Mouse (Mus musculus): Measurements from ENCODE around the gene Hoxd11. TPM values are rescaled to one million over a fixed set of nuclear protein-coding genes. Genes with fewer than 3 reads are reported as not detected.

Gene Hoxd11
- polyA plus RNA-seq, 1 experiment from 2014 or later = not detected

GRCm38 (mm10) chr2:74668370-74669229 lies 10.8 kb upstream of the Hoxd11 start:
- peaks cover 11% of the 10 kb centered on the region for H3K4me1 ChIP-seq
- H3K27me3 ChIP-seq (replicated peaks) = peaks cover 94% of the 10 kb centered on the region
- peak overlapping the region; percentile 38 for H3K4me2 ChIP-seq
- H3K4me3 ChIP-seq = peak overlapping the region; percentile 22
- H3K9ac ChIP-seq = no peak overlapping the region
- H3K27ac ChIP-seq = no peak overlapping the region
- WGBS = under 1% methylated on average over 57 of the region's 74 CpGs
- H3K9me3 ChIP-seq = no peaks in the 10 kb centered on the region
- peak; percentile 62; the same call in 1 of the 2 replicates for ATAC-seq (replicated peaks)
- H3K36me3 ChIP-seq (replicated peaks) = no peaks in the 10 kb centered on the region

DNA sequence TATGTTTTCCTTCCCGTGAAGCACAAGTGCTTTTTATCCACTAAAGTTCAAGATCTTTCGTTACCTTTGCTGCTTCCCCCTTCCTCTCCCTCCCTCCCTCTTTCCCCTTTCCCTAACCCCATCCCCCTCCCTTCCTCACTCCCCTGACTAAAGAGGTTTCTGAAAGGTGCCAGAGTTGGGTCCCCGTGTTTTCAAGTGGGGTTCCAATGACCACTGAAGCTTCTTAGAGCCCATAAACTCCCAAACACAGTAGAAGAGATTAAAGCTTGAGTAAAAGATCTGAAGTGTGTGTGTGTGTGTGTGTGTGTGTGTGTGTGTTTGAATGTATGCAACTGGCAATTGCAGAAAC lies 10.2 kb upstream of the Hoxd11 start:
- Histone ChIP-seq H3K4me3 (no peak overlapping the region), H3K4me2 (no peak overlapping the region), H3K9ac (no peak overlapping the region), H3K27me3 (replicated peaks) (peaks cover 94% of the 10 kb centered on the region), H3K4me1 (peaks cover 11% of the 10 kb centered on the region), H3K9me3 (no peaks in the 10 kb centered on the region), H3K27ac (no peak overlapping the region), H3K36me3 (replicated peaks) (no peaks in the 10 kb centered on the region)
- no peak for ATAC-seq (replicated peaks)
- under 1% methylated on average over 3 of the region's 3 CpGs for WGBS

- no peaks in the 10 kb centered on the region for H3K36me3 ChIP-seq (replicated peaks)
- H3K9ac ChIP-seq = no peak overlapping the region
- H3K27me3 ChIP-seq (replicated peaks) = peaks cover 94% of the 10 kb centered on the region
- no peak overlapping the region for H3K4me3 ChIP-seq
- WGBS = 2% methylated on average over 14 of the region's 14 CpGs
- no peak overlapping the region for H3K27ac ChIP-seq
- peaks cover 11% of the 10 kb centered on the region for H3K4me1 ChIP-seq
- ATAC-seq (replicated peaks) = no peak
- H3K9me3 ChIP-seq = no peaks in the 10 kb centered on the region
- H3K4me2 ChIP-seq = no peak overlapping the region
Measured at GRCm38 (mm10) chr2:74669650-74670235, 9.6 kb upstream of the Hoxd11 start.

DNA sequence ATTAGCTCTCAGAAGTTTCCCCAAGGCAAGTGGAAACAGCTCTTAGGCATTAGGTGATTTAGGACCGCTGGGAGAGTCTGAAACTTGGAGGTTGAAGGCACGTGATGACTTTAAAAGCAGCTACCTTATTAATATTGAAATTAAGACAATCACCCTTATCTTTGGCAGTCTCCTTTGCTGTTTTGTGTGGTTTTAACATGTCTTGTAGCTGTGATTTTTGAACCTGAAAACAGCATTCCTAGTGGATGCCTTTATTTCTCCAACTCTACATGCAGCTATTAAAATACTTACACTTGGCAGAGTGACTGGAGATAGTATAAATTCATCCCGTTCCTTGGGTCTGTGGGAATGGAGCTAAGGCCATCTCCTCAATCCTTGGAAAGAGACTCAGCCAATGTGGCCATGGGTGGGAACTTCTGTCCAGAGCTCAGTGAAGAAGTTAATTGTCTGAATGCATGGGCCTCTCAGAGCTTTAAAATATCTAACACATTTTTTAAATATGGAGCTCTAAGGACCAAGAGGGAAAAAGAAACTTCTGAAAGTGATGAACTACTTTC lies 8.6 kb upstream of the Hoxd11 start:
- ATAC-seq (replicated peaks) = no peak
- Histone ChIP-seq H3K27me3 (replicated peaks) (peaks cover 95% of the 10 kb centered on the region), H3K27ac (no peak overlapping the region), H3K9ac (no peak overlapping the region), H3K4me3 (no peak overlapping the region), H3K9me3 (no peaks in the 10 kb centered on the region), H3K36me3 (replicated peaks) (no peaks in the 10 kb centered on the region), H3K4me1 (peaks cover 11% of the 10 kb centered on the region), H3K4me2 (no peak overlapping the region)
- 2% methylated on average over 3 of the region's 3 CpGs for WGBS

DNA sequence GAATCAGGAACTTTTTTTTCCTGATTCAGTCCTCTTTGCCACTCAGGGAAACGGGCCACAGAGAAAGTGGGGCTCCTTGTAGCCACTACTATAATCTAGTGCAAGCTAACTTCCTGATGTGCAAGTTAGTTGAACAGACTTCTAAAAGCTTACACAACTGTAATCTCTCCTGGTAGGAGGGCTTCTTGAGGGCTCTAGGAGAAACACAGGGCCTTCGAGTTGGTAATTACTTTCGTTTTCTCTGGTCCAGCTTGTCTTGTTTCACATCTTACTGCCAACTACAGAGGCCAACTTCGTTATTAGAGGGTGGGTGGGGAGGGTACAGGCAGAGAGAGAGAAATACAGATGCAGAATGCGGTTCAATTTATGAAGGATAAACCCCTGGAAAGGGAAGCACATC lies 7.5 kb upstream of the Hoxd11 start:
- H3K4me2 ChIP-seq = no peak overlapping the region
- H3K27me3 ChIP-seq (replicated peaks) = peaks cover 97% of the 10 kb centered on the region
- H3K4me3 ChIP-seq = no peak overlapping the region
- H3K9me3 ChIP-seq = no peaks in the 10 kb centered on the region
- H3K9ac ChIP-seq = no peak overlapping the region
- 11% methylated on average over 5 of the region's 5 CpGs for WGBS
- H3K36me3 ChIP-seq (replicated peaks) = no peaks in the 10 kb centered on the region
- peaks cover 11% of the 10 kb centered on the region for H3K4me1 ChIP-seq
- H3K27ac ChIP-seq = no peak overlapping the region
- ATAC-seq (replicated peaks) = no peak

DNA sequence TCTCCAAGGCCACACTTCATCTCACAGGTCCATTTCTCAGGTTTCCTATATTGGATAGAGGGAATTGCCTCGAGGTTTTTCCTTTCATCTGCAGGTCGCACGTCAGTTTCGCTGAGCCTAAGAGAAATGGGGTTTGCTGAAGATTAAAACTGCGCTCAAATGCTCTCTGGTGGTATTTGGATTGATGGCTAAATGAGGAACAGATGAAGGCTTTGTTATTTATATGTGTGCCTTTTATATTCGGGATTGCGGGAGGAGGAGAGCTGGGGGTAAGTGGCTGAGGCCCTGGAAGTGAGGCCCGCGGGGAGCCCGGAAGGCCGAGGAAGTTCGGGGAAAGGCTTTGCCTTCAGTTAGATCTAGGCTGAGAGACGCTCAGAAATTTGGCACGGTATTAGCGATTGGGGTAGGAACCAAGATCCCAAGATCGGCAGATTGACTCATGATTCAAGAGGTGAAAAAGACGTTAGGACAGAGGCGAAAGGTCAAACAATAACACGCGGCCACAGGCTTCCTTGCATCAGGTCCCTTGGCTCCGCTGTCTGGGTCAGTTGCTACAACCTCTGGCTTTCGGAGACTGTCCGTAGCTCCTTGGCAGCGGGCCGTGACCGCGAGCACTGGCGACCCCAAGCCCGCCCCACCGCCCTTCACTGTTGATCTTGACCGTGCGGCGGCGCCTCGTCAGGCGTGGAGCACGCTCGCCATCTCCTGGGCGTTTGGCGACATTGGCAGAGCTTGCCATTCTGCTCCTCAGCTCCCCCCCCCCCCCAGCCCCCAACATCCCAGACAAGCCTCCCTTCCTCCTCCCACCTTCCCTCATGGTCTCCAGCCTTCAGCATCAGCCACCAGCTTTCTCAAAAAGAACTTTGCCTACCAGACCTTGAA lies 6.6 kb upstream of the Hoxd11 start:
- no peak overlapping the region for H3K27ac ChIP-seq
- H3K9me3 ChIP-seq = no peaks in the 10 kb centered on the region
- peak overlapping the region; percentile 21 for H3K4me3 ChIP-seq
- no peaks in the 10 kb centered on the region for H3K36me3 ChIP-seq (replicated peaks)
- H3K9ac ChIP-seq = no peak overlapping the region
- H3K4me2 ChIP-seq = peak overlapping the region; percentile 47
- peak; percentile 37; the same call in 1 of the 2 replicates for ATAC-seq (replicated peaks)
- 2% methylated on average over 40 of the region's 40 CpGs for WGBS
- peaks cover 11% of the 10 kb centered on the region for H3K4me1 ChIP-seq
- peaks cover 97% of the 10 kb centered on the region for H3K27me3 ChIP-seq (replicated peaks)

DNA sequence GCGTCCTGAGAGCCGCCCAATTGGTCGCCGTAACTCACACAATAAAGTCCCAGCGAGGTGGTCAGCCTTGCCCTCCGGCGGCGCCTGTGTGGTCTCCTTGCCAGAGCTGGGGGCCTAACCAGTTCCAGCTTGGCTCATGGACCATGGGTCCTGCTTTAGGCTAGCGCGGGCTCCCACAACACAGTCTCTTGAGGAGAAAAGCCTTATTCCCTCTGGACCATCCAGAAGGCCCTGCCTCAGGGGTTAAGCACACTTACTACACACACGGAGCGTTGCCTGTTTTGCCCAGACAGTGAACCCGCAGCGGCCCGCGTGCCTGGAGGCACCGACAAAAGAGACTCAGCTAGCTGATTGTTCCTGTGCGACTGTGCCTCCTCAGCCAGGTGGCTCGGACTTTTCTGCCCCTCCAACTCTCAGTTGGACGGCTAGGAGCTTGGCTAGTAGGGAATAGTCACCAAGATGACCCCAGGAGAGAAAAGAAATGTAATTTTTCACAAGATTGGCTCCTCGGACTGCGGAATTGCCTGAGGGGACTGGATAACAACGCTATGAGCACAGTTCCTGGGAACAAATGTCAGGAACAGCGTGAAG lies 5.4 kb upstream of the Hoxd11 start:
- Histone ChIP-seq H3K9ac (no peak overlapping the region), H3K27me3 (replicated peaks) (peaks cover 97% of the 10 kb centered on the region), H3K4me2 (no peak overlapping the region), H3K27ac (no peak overlapping the region), H3K36me3 (replicated peaks) (no peaks in the 10 kb centered on the region), H3K9me3 (no peaks in the 10 kb centered on the region), H3K4me3 (no peak overlapping the region), H3K4me1 (peaks cover 4% of the 10 kb centered on the region; the same call in 1 of the 2 replicates)
- WGBS = 2% methylated on average over 24 of the region's 24 CpGs
- ATAC-seq (replicated peaks) = no peak

GRCm38 (mm10) chr2:74674881-74675665 lies 4.3 kb upstream of the Hoxd11 start, which contains the start of gene Hoxd12:
Gene Hoxd12 (plus strand): TSS chr2:74675013.
- no peak for ATAC-seq (replicated peaks)
- 3% methylated on average over 47 of the region's 47 CpGs for WGBS
- Histone ChIP-seq H3K27ac (no peak within 1 kb of the TSS), H3K4me2 (no peak within 1 kb of the TSS), H3K36me3 (replicated peaks) (no peaks in the 10 kb centered on the region), H3K4me1 (peaks cover 4% of the 10 kb centered on the region; the same call in 1 of the 2 replicates), H3K9ac (no peak within 1 kb of the TSS), H3K27me3 (replicated peaks) (peaks cover 97% of the 10 kb centered on the region), H3K4me3 (no peak within 1 kb of the TSS), H3K9me3 (no peaks in the 10 kb centered on the region)

- Histone ChIP-seq H3K27me3 (replicated peaks) (peaks cover 99% of the 10 kb centered on the region), H3K27ac (no peak overlapping the region), H3K4me1 (peaks cover 4% of the 10 kb centered on the region; the same call in 1 of the 2 replicates), H3K9ac (no peak overlapping the region), H3K9me3 (no peaks in the 10 kb centered on the region), H3K4me2 (no peak overlapping the region), H3K4me3 (no peak overlapping the region), H3K36me3 (replicated peaks) (no peaks in the 10 kb centered on the region)
- ATAC-seq (replicated peaks) = no peak
- WGBS = 4% methylated on average over 24 of the region's 24 CpGs
Measured at GRCm38 (mm10) chr2:74675666-74676282, 3.6 kb upstream of the Hoxd11 start.

DNA sequence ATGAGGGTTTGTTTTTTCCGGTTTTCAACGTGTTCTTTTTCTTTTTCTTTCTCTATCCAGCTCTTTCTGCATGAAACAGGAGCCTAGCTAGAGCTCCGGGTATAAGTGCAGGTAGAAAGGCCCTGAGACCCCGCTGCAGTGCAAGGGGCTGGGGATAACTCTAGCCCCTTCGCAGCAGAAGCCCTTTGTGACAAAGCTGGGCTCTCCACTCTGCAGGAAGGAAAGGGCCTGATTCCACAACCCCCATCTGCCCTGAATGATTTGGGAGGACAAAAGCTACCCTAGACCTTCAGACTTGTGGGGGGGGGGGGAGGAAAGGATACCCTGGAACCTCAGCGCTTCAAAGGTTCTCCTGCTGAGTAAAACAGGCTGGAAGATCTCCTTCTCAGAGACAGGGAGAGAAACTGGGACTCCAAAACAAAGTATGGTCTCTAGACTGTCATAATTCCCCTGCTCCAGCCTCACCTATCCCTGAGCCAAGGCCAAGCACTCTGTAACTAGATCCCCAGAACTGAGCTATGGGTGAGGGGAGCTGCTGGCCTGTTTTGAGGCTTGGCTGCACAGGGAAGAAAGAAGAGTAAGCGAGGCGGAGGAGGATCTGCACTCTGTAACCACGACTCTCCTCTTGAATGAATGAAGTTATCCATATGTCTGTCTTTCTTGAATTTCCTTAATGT lies 2.8 kb upstream of the Hoxd11 start:
- Histone ChIP-seq H3K36me3 (replicated peaks) (no peaks in the 10 kb centered on the region), H3K9me3 (no peaks in the 10 kb centered on the region), H3K27ac (no peak overlapping the region), H3K9ac (no peak overlapping the region), H3K4me1 (peaks cover 4% of the 10 kb centered on the region; the same call in 1 of the 2 replicates), H3K4me2 (no peak overlapping the region), H3K4me3 (no peak overlapping the region), H3K27me3 (replicated peaks) (peaks cover 100% of the 10 kb centered on the region)
- no peak for ATAC-seq (replicated peaks)
- 2% methylated on average over 9 of the region's 9 CpGs for WGBS
